Mouse (Mus musculus) testis, adult 2 months (tissue): ENCODE measurements at regions not wholly inside any gene's neighbourhood (a gene's known extent, or its start where the extent isn't known, plus 50 kb on each side); places are given as distances from the start of the nearest gene placed in this dataset.

Experiments used
- CTCF ChIP-seq: fragments of 200-500 bp; IDR thresholded peaks from 2 replicates; pipeline ENCODE4 v1.5.1; 2012; ENCODE audit warnings: low read depth, mild to moderate bottlenecking, inconsistent platforms, low read length, moderate library complexity; ENCODE audit not compliant: control insufficient read depth, insufficient read depth, insufficient replicate concordance
- POLR2A ChIP-seq: fragments of 200-500 bp; IDR thresholded peaks from 2 replicates; pipeline ENCODE4 v1.6.1; 2012; ENCODE audit warnings: low read depth, mild to moderate bottlenecking, inconsistent platforms, low read length, moderate library complexity; ENCODE audit not compliant: control insufficient read depth

DNA sequence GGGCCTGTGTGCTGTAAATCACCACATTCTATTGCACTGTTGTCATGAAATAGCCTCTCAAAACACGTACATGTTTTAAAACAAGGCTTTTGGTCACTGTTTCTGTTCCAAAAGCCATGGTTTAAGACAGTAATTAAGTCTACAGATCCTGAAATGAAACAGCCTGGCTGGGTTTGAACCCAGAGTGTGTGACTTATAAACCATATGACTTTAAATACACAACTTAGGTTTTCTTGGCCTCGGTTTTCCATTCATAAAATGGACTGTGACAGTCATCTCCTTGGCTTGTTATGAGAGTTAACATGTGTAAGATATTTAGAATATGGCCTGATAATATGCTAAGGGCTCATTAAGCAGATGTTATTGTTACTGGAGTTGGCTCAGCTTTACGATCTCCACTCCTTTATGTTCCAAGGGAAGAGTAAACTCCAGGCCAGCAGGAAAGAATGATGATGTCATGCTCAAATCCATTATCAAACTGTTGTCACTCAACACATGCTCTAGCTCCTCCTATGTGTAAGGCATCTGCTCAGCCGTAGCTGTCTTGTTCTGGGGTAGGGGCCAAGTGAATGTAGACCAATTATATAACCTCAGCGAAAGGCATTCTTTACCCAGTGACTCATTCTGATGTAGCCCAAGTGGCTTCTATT, 154.6 kb upstream of the Slc25a13 start:
- TF ChIP-seq POLR2A (no peak), CTCF (no peak)
